ENCODE assay signal across 48 mouse cellular contexts in the genomic region with DNA sequence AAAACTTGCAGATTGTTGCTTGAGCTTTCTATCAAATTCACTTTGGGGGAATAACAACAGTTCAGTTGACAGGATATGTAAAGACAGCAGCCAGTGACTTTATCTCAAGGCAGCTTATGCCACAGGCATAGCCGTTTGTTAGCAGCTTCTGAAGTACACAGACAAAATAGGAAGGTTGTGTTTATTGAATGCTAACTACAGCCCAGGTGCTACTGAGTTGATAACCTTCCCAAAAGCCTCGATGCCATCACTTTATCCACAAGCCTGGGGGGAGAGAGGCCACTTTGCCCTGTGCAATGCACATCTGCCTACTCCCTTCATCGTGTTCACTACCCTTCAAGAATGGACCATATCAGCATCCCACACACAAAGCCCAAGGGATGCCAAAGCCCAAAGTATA. TPM values are rescaled to one million over a fixed set of nuclear protein-coding genes. Genes with fewer than 3 reads are reported as not detected.
"Had no signal": no experiment of that assay in that cellular context is flagged by ENCODE, and none has a peak within 500 bp of the region (broad histone marks: within the 10 kb centered on the region; RNA-seq: fewer than 3 reads in every experiment).

No protein-coding gene starts in this region.

- DNase-seq: heart, postnatal 10 days; heart, postnatal 14 days; heart, postnatal 36 days; heart, postnatal 4 days; kidney, adult 11 months; kidney, adult 18-20 months; kidney, adult 2 months; kidney, adult 8-10 months; kidney, adult 9 months; kidney, postnatal 10 days; kidney, postnatal 14 days; kidney, postnatal 25 days; kidney, postnatal 36 days; kidney, postnatal 4 days; layer of hippocampus, adult 9-11 months; layer of hippocampus, postnatal 36 days had no signal

- H3K4me2 ChIP-seq: heart, embryonic 11.5 days; heart, embryonic 12.5 days; heart, embryonic 13.5 days; heart, embryonic 15.5 days; hindbrain, embryonic 12.5 days; hindbrain, embryonic 13.5 days; hindbrain, embryonic 14.5 days; hindbrain, embryonic 15.5 days; intestine, embryonic 15.5 days; kidney, embryonic 15.5 days had no signal

- H3K36me3 ChIP-seq: heart, embryonic 10.5 days; heart, embryonic 12.5 days; heart, embryonic 13.5 days; heart, embryonic 15.5 days; hindbrain, embryonic 10.5 days; hindbrain, embryonic 12.5 days; hindbrain, embryonic 13.5 days; hindbrain, embryonic 15.5 days; intestine, embryonic 15.5 days; kidney, embryonic 15.5 days had no signal

- H3K4me1 ChIP-seq: heart, embryonic 15.5 days; hindbrain, embryonic 10.5 days; hindbrain, embryonic 12.5 days; hindbrain, embryonic 13.5 days; hindbrain, embryonic 15.5 days; intestine, embryonic 15.5 days had no signal

- H3K27ac ChIP-seq: heart, embryonic 10.5 days; heart, embryonic 13.5 days; heart, embryonic 15.5 days; hindbrain, embryonic 10.5 days; hindbrain, embryonic 12.5 days; hindbrain, embryonic 13.5 days; hindbrain, embryonic 14.5 days; hindbrain, embryonic 15.5 days; hindbrain, postnatal 0 days; intestine, embryonic 15.5 days; kidney, embryonic 15.5 days; kidney, postnatal 0 days; layer of hippocampus, adult 2 months had no signal

- ATAC-seq: hindbrain, embryonic 16.5 days; hindbrain, postnatal 0 days; inflammation-experienced regulatory T-cells, adult 6 months; intestine, embryonic 15.5 days; intestine, embryonic 16.5 days; intestine, postnatal 0 days had no signal

- H3K27me3 ChIP-seq: heart, embryonic 12.5 days; heart, embryonic 13.5 days; heart, embryonic 15.5 days; hindbrain, embryonic 12.5 days; hindbrain, embryonic 13.5 days; hindbrain, embryonic 15.5 days; intestine, embryonic 15.5 days; kidney, embryonic 15.5 days had no signal

- H3K9me3 ChIP-seq: heart, embryonic 10.5 days; heart, embryonic 13.5 days; heart, embryonic 15.5 days; hindbrain, embryonic 10.5 days; hindbrain, embryonic 12.5 days; hindbrain, embryonic 13.5 days; hindbrain, embryonic 15.5 days; intestine, embryonic 15.5 days; kidney, embryonic 15.5 days had no signal

- H3K9ac ChIP-seq: heart, embryonic 12.5 days; heart, embryonic 13.5 days; heart, embryonic 15.5 days; hindbrain, embryonic 12.5 days; hindbrain, embryonic 13.5 days; hindbrain, embryonic 14.5 days; hindbrain, embryonic 15.5 days; intestine, embryonic 15.5 days; kidney, embryonic 15.5 days had no signal

- H3K4me3 ChIP-seq: heart, embryonic 10.5 days; heart, embryonic 12.5 days; heart, embryonic 13.5 days; heart, embryonic 15.5 days; hindbrain, embryonic 10.5 days; hindbrain, embryonic 12.5 days; hindbrain, embryonic 13.5 days; hindbrain, embryonic 15.5 days; intestine, embryonic 15.5 days; kidney, embryonic 15.5 days; layer of hippocampus, adult 2 months had no signal

RNA-seq across cellular contexts. Expression of a gene that starts 20.3 kb away (rescaled TPM):
- total RNA-seq: heart, postnatal 10 days; heart, postnatal 14 days; heart, postnatal 25 days; heart, postnatal 36 days; heart, postnatal 4 days; hematopoietic stem cell, adult 5-6 weeks; hindbrain, postnatal 0 days; layer of hippocampus, adult 18-20 months; layer of hippocampus, adult 2 months; layer of hippocampus, adult 8-10 months; layer of hippocampus, postnatal 10 days; layer of hippocampus, postnatal 14 days; layer of hippocampus, postnatal 25 days; layer of hippocampus, postnatal 36 days had no signal
- polyA plus RNA-seq: heart, embryonic 10.5 days; heart, embryonic 11.5 days; heart, embryonic 12.5 days; heart, embryonic 13.5 days; heart, embryonic 14.5 days; heart, embryonic 15.5 days; heart, postnatal 0 days; hindbrain, embryonic 10.5 days; hindbrain, embryonic 11.5 days; hindbrain, embryonic 12.5 days; hindbrain, embryonic 13.5 days; hindbrain, embryonic 14.5 days; hindbrain, embryonic 15.5 days; hindbrain, embryonic 16.5 days; hindbrain, postnatal 0 days; inflammation-experienced regulatory T-cells, adult 6 months; intestine, embryonic 15.5 days; intestine, embryonic 16.5 days; intestine, postnatal 0 days; kidney, adult 2 months; kidney, embryonic 14.5 days; kidney, embryonic 16.5 days; kidney, postnatal 0 days; large intestine, adult 2 months had no signal
